Mouse (Mus musculus): ENCODE measurements at regions not wholly inside any gene's neighbourhood (a gene's known extent, or its start where the extent isn't known, plus 50 kb on each side); places are given as distances from the start of the nearest gene placed in this dataset.

DNA sequence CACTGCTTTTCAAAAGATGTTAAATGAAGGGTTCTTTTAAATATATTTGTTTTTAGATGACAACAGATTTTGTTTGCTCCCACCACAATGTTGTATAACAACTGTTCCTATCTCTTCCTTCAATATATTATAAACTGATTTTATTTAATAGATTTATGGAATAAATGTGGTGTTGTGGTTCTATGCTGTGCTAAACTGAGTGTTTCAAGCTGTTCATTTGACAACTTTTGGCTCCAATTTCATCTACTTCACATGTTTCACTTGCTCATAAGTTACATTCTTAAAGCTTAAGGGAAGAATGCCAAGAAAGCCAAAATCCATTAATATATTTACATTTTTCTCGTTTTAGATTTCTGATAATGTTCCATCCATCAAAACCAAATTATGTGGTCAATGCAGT is 341.9 kb upstream of the Nova1 start:
- TF ChIP-seq HCFC1 (IDR thresholded peaks at IDR 0.05; ENCODE audit: borderline replicate concordance, insufficient read depth, low read length) (no peak), MAFK (IDR thresholded peaks at IDR 0.05; ENCODE audit: insufficient read depth, low read depth, low read length) (no peak)

All from ES-E14 (cell line).